Mouse (Mus musculus) lung, embryonic 15.5 days (tissue): ENCODE data around the gene Hsd17b7. TPM values are rescaled to one million over a fixed set of nuclear protein-coding genes. Genes with fewer than 3 reads are reported as not detected.
A peak's percentile ranks its signal among the peaks of the same experiment; 100 is the strongest.

Source experiments
- ATAC-seq: fragments of 200-750 bp; cut with Nextera tagmentation; 2 replicates; pipeline ENCODE4 v1.8.0; 2017; ENCODE audit warnings: moderate number of reproducible peaks, borderline replicate concordance; ENCODE audit not compliant: low FRiP score, low TSS enrichment; ENCODE audit errors: extremely low read depth
- H3K27ac ChIP-seq: fragments of 300-500 bp; sonication (generic); 2 replicates; pipeline ENCODE4 v1.5.1; 2015; ENCODE audit warnings: moderate library complexity, mild to moderate bottlenecking, inconsistent platforms
- H3K27me3 ChIP-seq: fragments of 300-500 bp; sonication (generic); 2 replicates; pipeline ENCODE4 v1.6.1; 2015; ENCODE audit warnings: inconsistent platforms
- H3K36me3 ChIP-seq: fragments of 300-500 bp; sonication (generic); 2 replicates; pipeline ENCODE4 v1.6.1; 2015; ENCODE audit warnings: inconsistent platforms
- H3K4me1 ChIP-seq: fragments of 300-500 bp; sonication (generic); 2 replicates; pipeline ENCODE4 v1.6.1; 2015; ENCODE audit warnings: inconsistent platforms
- H3K4me2 ChIP-seq: fragments of 300-500 bp; sonication (generic); 2 replicates; pipeline ENCODE4 v1.6.1; 2015; ENCODE audit warnings: inconsistent platforms, mild to moderate bottlenecking, moderate library complexity
- H3K4me3 ChIP-seq: fragments of 300-500 bp; sonication (generic); 2 replicates; pipeline ENCODE4 v1.5.1; 2015; ENCODE audit warnings: mild to moderate bottlenecking, inconsistent platforms
- H3K9ac ChIP-seq: fragments of 300-500 bp; sonication (generic); 2 replicates; pipeline ENCODE4 v1.6.1; 2015; ENCODE audit warnings: inconsistent platforms
- H3K9me3 ChIP-seq: fragments of 300-500 bp; sonication (generic); 2 replicates; pipeline ENCODE4 v1.6.1; 2016; ENCODE audit warnings: inconsistent platforms
- WGBS: fragments of 180-500 bp; shearing (Covaris S2); methylation state at CpG from one replicate; pipeline ENCODE4 v1.1.7; 2015; 5-methylcytosine and 5-hydroxymethylcytosine counted together
- polyA plus RNA-seq: library from polyadenylated mRNA; unstranded; fragments of >200 nt; fragmentation: Nextera tagmentation; extraction: Ambion mirVana; gene quantifications from 2 replicates; pipeline ENCODE4 v1.2.1, GENCODE M21; 2015

The Hsd17b7 gene
- polyA plus RNA-seq, 1 experiment from 2014 or later: 10.8 TPM

DNA sequence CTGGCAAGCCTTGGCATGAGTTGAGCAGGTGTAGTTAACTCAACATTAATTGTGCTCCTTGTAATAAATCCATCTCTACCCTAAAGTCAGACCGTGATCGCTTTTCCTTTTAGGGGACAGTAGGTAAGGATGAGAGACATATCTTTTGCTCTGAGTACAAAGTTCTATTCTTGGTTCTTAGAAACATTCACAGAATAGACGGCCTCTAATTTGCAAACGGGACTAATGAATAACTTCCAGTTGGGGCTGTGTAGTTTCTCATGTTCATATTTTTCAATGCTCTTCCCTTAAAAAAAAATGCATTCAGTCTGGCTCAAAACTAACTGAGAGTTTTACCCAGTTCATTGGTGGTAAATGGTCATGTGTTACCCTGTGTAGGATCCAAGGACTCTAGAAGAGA lies 1.9 kb upstream of the Hsd17b7 start:
- no peak overlapping the region for H3K4me2 ChIP-seq
- no peaks in the 10 kb centered on the region for H3K9me3 ChIP-seq
- no peak for ATAC-seq
- no peak overlapping the region for H3K9ac ChIP-seq
- H3K4me1 ChIP-seq: peaks cover 19% of the 10 kb centered on the region
- no peak overlapping the region for H3K27ac ChIP-seq
- H3K27me3 ChIP-seq: no peaks in the 10 kb centered on the region
- no peaks in the 10 kb centered on the region for H3K36me3 ChIP-seq
- no peak overlapping the region for H3K4me3 ChIP-seq
- whole genome bisulfite sequencing: 88% methylated on average over 4 of the region's 4 CpGs

DNA sequence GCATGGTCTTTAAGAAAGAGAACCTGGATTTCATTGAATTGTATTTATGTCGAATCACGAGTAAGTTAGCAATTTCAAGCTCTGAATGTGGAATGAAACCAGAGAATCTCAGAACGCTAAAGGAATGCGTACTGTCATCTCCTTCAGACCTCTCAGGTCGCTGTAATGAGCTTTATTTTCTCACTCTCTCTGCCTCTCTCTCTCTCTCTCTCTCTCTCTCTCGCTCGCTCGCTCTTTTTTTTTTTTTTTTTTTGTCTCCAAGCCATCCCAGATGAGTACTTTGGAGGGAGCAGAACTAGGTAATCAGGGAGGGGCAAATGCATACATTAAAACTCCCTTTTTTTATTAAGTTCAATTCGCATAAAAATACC lies 460 bp upstream of the Hsd17b7 start:
- peak overlapping the region; percentile 92 for H3K27ac ChIP-seq
- peaks cover 19% of the 10 kb centered on the region for H3K4me1 ChIP-seq
- H3K36me3 ChIP-seq: peaks cover 4% of the 10 kb centered on the region
- H3K4me2 ChIP-seq: peak overlapping the region; percentile 86
- peak overlapping the region; percentile 52 for H3K9ac ChIP-seq
- no peaks in the 10 kb centered on the region for H3K27me3 ChIP-seq
- peak overlapping the region; percentile 69 for H3K4me3 ChIP-seq
- 1% methylated on average over 6 of the region's 9 CpGs for WGBS
- no peaks in the 10 kb centered on the region for H3K9me3 ChIP-seq
- peak; percentile 54 for ATAC-seq

DNA sequence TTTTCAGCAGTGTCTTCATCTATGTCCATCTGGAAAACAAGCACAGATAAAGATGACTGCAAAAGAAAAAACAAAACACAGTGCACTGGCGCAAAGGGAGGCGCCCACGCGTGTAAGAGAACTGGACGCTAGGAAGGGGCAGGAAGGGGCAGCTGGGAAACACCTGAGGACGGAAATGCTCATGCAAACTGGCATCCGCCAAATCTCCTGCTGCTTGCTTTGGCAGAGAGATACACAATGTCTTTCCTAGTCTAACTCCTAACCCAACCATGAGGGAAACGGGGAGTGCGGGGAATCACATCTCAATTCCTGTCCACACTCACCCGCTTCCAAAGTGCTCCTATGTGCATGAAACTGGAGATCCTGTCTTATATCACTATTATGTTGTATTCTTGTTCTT lies 15.9 kb downstream of the Hsd17b7 start:
- no peak overlapping the region for H3K4me2 ChIP-seq
- 94% methylated on average over 10 of the region's 10 CpGs for WGBS
- H3K9me3 ChIP-seq: no peaks in the 10 kb centered on the region
- H3K4me3 ChIP-seq: no peak overlapping the region
- H3K4me1 ChIP-seq: peaks cover 8% of the 10 kb centered on the region; the same call in 1 of the 2 replicates
- H3K36me3 ChIP-seq: peaks cover 36% of the 10 kb centered on the region; the same call in 1 of the 2 replicates
- no peak for ATAC-seq
- no peak overlapping the region for H3K27ac ChIP-seq
- H3K27me3 ChIP-seq: no peaks in the 10 kb centered on the region
- H3K9ac ChIP-seq: no peak overlapping the region

DNA sequence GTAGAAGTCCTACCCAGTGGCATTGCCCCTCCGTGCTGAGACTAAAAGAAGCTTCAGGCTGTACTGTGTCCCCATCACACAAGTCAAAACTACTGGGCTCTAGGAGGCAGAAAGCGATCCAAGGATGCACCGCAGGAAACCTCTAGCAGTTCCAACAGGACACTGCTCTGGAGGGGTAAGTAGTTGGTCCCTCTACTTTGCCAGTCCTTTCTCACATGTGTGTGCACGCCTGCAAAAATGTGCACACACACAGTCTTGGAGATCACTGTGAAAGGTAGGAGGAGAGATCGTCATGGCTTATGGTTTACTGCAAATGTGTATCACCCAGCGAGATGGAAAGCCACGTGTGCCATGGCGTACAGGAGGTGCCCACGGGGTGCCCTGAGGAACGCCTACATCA lies 16.4 kb downstream of the Hsd17b7 start:
- WGBS: 93% methylated on average over 10 of the region's 10 CpGs

DNA sequence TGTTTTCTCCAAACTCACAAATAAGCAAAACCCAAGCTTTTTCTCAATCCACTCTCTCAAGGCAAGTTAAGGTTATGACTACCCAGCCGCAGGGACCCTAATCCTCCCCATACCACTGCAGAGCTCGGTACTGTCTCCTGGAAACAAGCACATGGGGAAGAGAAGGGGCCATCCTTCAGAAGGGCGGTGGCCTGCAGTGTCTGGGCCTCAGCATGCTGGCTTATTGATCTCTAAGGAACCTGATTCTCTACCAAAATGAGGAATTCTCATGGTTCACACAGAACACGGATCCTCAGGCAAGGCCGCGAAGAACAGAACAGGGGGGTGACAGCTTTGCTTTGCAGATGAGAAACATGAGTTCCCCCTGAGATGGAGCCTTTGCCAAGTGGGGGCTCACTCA lies 17.5 kb downstream of the Hsd17b7 start:
- Histone ChIP-seq H3K4me3 (no peak overlapping the region), H3K9me3 (no peaks in the 10 kb centered on the region), H3K4me2 (no peak overlapping the region), H3K27ac (no peak overlapping the region), H3K4me1 (peaks cover 8% of the 10 kb centered on the region; the same call in 1 of the 2 replicates), H3K9ac (no peak overlapping the region), H3K27me3 (no peaks in the 10 kb centered on the region), H3K36me3 (peaks cover 29% of the 10 kb centered on the region; the same call in 1 of the 2 replicates)
- no peak for ATAC-seq
- WGBS: 91% methylated on average over 6 of the region's 6 CpGs

More for the DNA sequence above, 16.4 kb downstream of the Hsd17b7 start:
- Histone ChIP-seq H3K4me3 (no peak overlapping the region), H3K9ac (no peak overlapping the region), H3K4me2 (no peak overlapping the region), H3K27me3 (no peaks in the 10 kb centered on the region), H3K9me3 (no peaks in the 10 kb centered on the region), H3K4me1 (peaks cover 8% of the 10 kb centered on the region; the same call in 1 of the 2 replicates), H3K27ac (no peak overlapping the region), H3K36me3 (peaks cover 32% of the 10 kb centered on the region; the same call in 1 of the 2 replicates)
- ATAC-seq: no peak

DNA sequence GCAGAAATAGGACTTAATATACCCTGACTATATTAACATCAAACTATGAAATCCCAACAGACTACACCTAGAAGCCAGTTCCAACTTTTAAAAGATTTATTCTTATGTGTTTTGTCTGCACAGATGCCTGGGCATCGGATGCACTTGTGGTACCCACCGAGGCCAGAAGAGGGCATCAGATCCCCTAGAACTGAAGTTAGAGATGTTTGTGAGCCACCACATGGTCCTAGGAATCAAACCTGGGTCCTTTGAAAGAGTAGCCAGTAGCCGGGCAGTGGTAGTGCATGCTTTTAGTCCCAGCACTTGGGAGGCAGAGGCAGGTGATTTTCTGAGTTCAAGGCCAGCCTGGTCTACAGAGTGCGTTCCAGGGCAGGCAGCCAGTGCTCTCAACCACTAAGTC lies 18.4 kb downstream of the Hsd17b7 start:
- peaks cover 8% of the 10 kb centered on the region; the same call in 1 of the 2 replicates for H3K4me1 ChIP-seq
- no peak overlapping the region for H3K27ac ChIP-seq
- H3K36me3 ChIP-seq: peaks cover 28% of the 10 kb centered on the region; the same call in 1 of the 2 replicates
- H3K9ac ChIP-seq: no peak overlapping the region
- no peak overlapping the region for H3K4me2 ChIP-seq
- H3K9me3 ChIP-seq: no peaks in the 10 kb centered on the region
- no peak overlapping the region for H3K4me3 ChIP-seq
- H3K27me3 ChIP-seq: no peaks in the 10 kb centered on the region
- ATAC-seq: no peak
- WGBS: 90% methylated on average over 4 of the region's 4 CpGs

DNA sequence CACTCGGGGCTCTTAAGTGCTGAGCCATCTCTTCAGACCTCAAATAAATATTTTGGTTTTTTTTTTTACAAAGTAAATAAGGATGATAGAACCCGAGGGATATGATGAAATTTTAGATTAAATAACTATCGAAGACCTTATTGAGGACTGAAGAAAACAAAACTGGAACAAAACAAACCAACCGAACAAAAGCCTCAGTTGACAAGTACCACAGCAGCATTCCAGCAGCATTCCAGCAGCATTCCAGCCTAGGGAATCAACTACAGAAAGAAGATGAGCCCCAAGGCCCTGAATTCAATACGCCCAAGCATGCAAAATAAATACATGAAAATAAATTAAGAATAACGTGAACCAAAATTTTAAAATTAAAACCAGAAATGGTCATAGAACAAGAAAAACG lies 19.1 kb downstream of the Hsd17b7 start:
- H3K4me2 ChIP-seq: no peak overlapping the region
- 49% methylated on average over 7 of the region's 7 CpGs for WGBS

DNA sequence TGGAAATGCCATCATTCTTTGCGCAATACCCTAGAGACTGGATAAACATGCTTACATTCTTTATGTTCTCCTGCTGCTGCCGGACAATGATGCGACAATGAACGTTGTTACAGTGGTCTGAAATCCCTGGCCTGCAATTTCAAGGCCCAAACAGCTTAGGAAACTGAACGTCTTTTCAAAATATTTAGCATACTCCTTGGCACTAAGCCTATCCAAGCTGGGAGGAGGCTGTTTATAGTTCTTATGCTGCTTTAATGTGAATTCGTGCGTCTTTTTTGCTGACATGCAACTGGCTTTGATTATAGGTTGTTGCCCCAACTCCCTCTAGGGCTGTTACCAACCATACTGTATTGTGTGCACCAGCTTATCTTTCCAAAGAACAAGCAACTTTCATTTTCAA lies 20.2 kb downstream of the Hsd17b7 start:
- H3K27me3 ChIP-seq: no peaks in the 10 kb centered on the region
- 50% methylated on average over 7 of the region's 7 CpGs for WGBS

More for the DNA sequence above, 19.1 kb downstream of the Hsd17b7 start:
- Histone ChIP-seq H3K36me3 (peaks cover 22% of the 10 kb centered on the region; the same call in 1 of the 2 replicates), H3K27me3 (no peaks in the 10 kb centered on the region), H3K27ac (no peak overlapping the region), H3K9me3 (no peaks in the 10 kb centered on the region), H3K9ac (no peak overlapping the region), H3K4me3 (no peak overlapping the region), H3K4me1 (peaks cover 8% of the 10 kb centered on the region; the same call in 1 of the 2 replicates)
- ATAC-seq: no peak

DNA sequence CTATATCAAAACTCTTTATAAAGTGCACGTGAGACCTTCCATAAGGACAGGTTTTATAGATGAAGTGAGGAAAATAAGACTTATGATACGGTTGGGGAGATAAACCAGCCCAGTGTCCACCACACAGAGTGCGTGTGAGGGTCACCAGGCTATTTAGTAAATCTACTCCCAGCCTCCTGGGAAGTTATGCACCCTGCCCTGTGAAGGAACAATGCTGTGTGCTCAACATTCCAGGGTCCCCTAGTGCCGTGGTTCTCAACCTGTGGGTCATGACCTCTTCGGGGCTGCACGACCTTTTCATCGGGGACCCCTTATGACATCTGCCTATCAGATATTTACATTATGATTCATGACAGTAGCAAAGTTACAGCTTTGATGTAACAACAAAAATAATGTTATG lies 20.8 kb downstream of the Hsd17b7 start:
- WGBS: 59% methylated on average over 7 of the region's 7 CpGs
- no peak for ATAC-seq
- no peaks in the 10 kb centered on the region for H3K9me3 ChIP-seq
- no peak overlapping the region for H3K27ac ChIP-seq
- H3K9ac ChIP-seq: no peak overlapping the region
- H3K4me1 ChIP-seq: peaks cover 8% of the 10 kb centered on the region; the same call in 1 of the 2 replicates
- no peak overlapping the region for H3K4me2 ChIP-seq
- no peaks in the 10 kb centered on the region for H3K27me3 ChIP-seq
- H3K36me3 ChIP-seq: peaks cover 11% of the 10 kb centered on the region; the same call in 1 of the 2 replicates
- H3K4me3 ChIP-seq: no peak overlapping the region

More for the DNA sequence above, 20.2 kb downstream of the Hsd17b7 start:
- no peak overlapping the region for H3K9ac ChIP-seq
- no peak for ATAC-seq
- H3K4me2 ChIP-seq: no peak overlapping the region
- H3K27ac ChIP-seq: no peak overlapping the region
- H3K36me3 ChIP-seq: peaks cover 13% of the 10 kb centered on the region; the same call in 1 of the 2 replicates
- H3K4me3 ChIP-seq: no peak overlapping the region
- peaks cover 8% of the 10 kb centered on the region; the same call in 1 of the 2 replicates for H3K4me1 ChIP-seq
- H3K9me3 ChIP-seq: no peaks in the 10 kb centered on the region

DNA sequence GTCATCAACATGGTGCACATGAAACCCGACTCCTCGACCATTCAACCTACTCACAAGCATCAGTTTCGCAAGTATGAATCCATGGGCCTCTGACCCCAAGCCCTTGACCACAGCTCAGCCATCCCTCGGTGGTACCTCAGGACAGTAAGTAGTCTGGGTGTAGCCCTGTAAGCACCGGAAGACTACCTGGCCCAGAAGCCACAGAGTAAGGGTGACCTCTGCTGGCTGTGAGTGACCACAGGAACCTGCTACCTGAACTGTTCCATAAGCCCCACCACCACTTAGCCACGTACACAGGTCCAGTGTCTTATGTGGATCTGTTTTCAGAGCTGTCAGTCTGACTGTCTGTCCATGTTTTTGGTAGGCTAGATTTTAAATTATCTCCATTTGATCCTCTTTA lies 21.4 kb downstream of the Hsd17b7 start:
- H3K9me3 ChIP-seq: no peaks in the 10 kb centered on the region
- H3K4me2 ChIP-seq: no peak overlapping the region
- ATAC-seq: no peak
- no peak overlapping the region for H3K4me3 ChIP-seq
- H3K9ac ChIP-seq: no peak overlapping the region
- peaks cover 8% of the 10 kb centered on the region; the same call in 1 of the 2 replicates for H3K4me1 ChIP-seq
- H3K27me3 ChIP-seq: no peaks in the 10 kb centered on the region
- no peak overlapping the region for H3K27ac ChIP-seq
- H3K36me3 ChIP-seq: peaks cover 5% of the 10 kb centered on the region; the same call in 1 of the 2 replicates
- WGBS: 74% methylated on average over 6 of the region's 6 CpGs

DNA sequence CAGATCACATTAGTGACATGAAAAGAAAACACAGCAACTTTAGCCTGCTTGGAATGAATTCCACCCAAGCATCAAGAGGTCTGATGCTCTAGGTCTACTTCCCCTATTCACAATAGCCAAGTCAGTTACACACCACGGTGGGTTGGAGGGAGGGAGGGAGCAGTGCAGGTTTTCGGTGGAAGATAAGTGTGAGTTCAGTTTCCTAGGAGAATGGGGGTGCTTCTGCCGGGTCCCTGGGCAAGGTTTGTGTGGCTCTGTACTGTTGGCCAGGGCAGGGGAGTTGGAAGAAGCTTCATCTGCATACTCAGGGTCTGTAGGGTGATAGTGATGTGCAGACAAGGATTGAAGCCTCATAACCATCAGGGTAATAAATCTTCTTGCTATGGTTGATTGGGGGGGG lies 23.0 kb downstream of the Hsd17b7 start:
- ATAC-seq: no peak
- H3K4me2 ChIP-seq: no peak overlapping the region
- no peak overlapping the region for H3K27ac ChIP-seq
- no peak overlapping the region for H3K4me3 ChIP-seq
- 70% methylated on average over 3 of the region's 3 CpGs for WGBS
- H3K36me3 ChIP-seq: 0 out of 2 replicates have a peak, but pooled peaks cover 3% of the 10 kb centered on the region
- H3K9me3 ChIP-seq: no peaks in the 10 kb centered on the region
- no peak overlapping the region for H3K9ac ChIP-seq
- H3K4me1 ChIP-seq: peaks cover 8% of the 10 kb centered on the region; the same call in 1 of the 2 replicates
- H3K27me3 ChIP-seq: no peaks in the 10 kb centered on the region

DNA sequence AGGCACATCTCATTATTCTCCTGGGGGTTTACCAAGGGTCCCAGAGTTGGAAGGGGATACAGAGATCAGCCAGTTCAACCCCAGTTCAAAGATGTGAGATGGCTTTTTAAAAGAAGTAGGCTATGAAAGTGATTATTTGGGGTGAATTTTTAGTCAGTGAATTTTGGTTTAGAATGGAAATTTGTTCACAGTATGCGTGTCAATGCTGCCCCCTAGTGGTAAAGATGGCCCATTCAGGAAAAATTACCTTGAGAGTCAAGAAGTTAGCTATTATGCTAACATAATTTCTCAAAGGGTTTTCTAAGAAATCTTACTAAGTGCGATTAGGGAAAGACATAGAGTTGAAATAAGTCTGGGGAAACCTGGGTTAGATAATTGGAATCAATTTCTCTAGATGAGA lies 29.7 kb downstream of the Hsd17b7 start:
- Histone ChIP-seq H3K4me1 (no peaks in the 10 kb centered on the region), H3K9me3 (no peaks in the 10 kb centered on the region), H3K4me3 (no peak overlapping the region), H3K4me2 (no peak overlapping the region), H3K9ac (no peak overlapping the region), H3K27me3 (no peaks in the 10 kb centered on the region), H3K36me3 (no peaks in the 10 kb centered on the region), H3K27ac (no peak overlapping the region)
- WGBS: 4% methylated on average over 2 of the region's 2 CpGs
- no peak for ATAC-seq
